Mouse (Mus musculus) neural tube, embryonic 12.5 days (tissue): ENCODE results near the gene Mesp1. TPM values are rescaled to one million over a fixed set of nuclear protein-coding genes. Genes with fewer than 3 reads are reported as not detected.
"Not testable (repeated sequence)": the region's sequence is repeated elsewhere in the genome, so short reads cannot be mapped to it uniquely, and the experiment has no call there.

Experiments used
- ATAC-seq: fragments of 200-750 bp; cut with Nextera tagmentation; 2 replicates; pipeline ENCODE4 v1.8.0; 2017; ENCODE audit warnings: low read depth, mild to moderate bottlenecking, moderate TSS enrichment, moderate library complexity; ENCODE audit not compliant: low FRiP score
- H3K27ac ChIP-seq: fragments of 300-500 bp; sonication (generic); 2 replicates; pipeline ENCODE4 v1.5.1; 2016
- H3K27me3 ChIP-seq: fragments of 300-500 bp; sonication (generic); replicated peaks from 2 replicates; pipeline ENCODE4 v1.6.1; 2016; ENCODE audit warnings: mild to moderate bottlenecking
- H3K36me3 ChIP-seq: fragments of 300-500 bp; sonication (generic); 2 replicates; pipeline ENCODE4 v1.6.1; 2016; ENCODE audit warnings: mild to moderate bottlenecking
- H3K4me1 ChIP-seq: fragments of 300-500 bp; sonication (generic); 2 replicates; pipeline ENCODE4 v1.6.1; 2016
- H3K4me2 ChIP-seq: fragments of 300-500 bp; sonication (generic); replicated peaks from 2 replicates; pipeline ENCODE4 v1.6.1; 2016; ENCODE audit warnings: mild to moderate bottlenecking
- H3K4me3 ChIP-seq: fragments of 300-500 bp; sonication (generic); 2 replicates; pipeline ENCODE4 v1.5.1; 2016
- H3K9ac ChIP-seq: fragments of 300-500 bp; sonication (generic); 2 replicates; pipeline ENCODE4 v1.6.1; 2016; ENCODE audit warnings: mild to moderate bottlenecking
- H3K9me3 ChIP-seq: fragments of 300-500 bp; sonication (generic); 2 replicates; pipeline ENCODE4 v1.6.1; 2016; ENCODE audit warnings: mild to moderate bottlenecking
- whole genome bisulfite sequencing: fragments of 180-500 bp; shearing (Covaris S2); methylation state at CpG from one replicate; pipeline ENCODE4 v1.1.7; 2016; 5-methylcytosine and 5-hydroxymethylcytosine counted together
- polyA plus RNA-seq: library from polyadenylated mRNA; unstranded; fragments of >200 nt; fragmentation: Nextera tagmentation; extraction: Ambion mirVana; gene quantifications from 2 replicates; pipeline ENCODE4 v1.2.1, GENCODE M21; 2016

Mesp1 gene
- polyA plus RNA-seq, 1 experiment from 2014 or later = not detected

GRCm38 (mm10) chr7:79810611-79811506 is 17.3 kb upstream of the Mesp1 start, which contains the start of gene Mesp2:
Gene Mesp2, plus strand, starts transcription at chr7:79810727.
- peak; percentile 72 for ATAC-seq
- Histone ChIP-seq H3K4me1 (0 out of 2 replicates have a peak, but pooled peaks cover 7% of the 10 kb centered on the region), H3K9me3 (no peaks in the 10 kb centered on the region), H3K27ac (no peak within 1 kb of the TSS), H3K4me2 (peak within 1 kb of the TSS; percentile 61), H3K27me3 (peaks cover 16% of the 10 kb centered on the region), H3K4me3 (peak within 1 kb of the TSS; percentile 33), H3K36me3 (no peaks in the 10 kb centered on the region), H3K9ac (peak within 1 kb of the TSS; percentile 58)
- 17% methylated on average over 71 of the region's 71 CpGs for WGBS

- no peak for ATAC-seq
- Histone ChIP-seq H3K4me3 (no peak overlapping the region), H3K27me3 (peaks cover 16% of the 10 kb centered on the region), H3K9me3 (no peaks in the 10 kb centered on the region), H3K4me2 (no peak overlapping the region), H3K9ac (no peak overlapping the region), H3K27ac (no peak overlapping the region), H3K36me3 (no peaks in the 10 kb centered on the region), H3K4me1 (0 out of 2 replicates have a peak, but pooled peaks cover 7% of the 10 kb centered on the region)
- 85% methylated on average over 7 of the region's 7 CpGs for WGBS
Measured at GRCm38 (mm10) chr7:79808561-79808960, 15.0 kb upstream of the Mesp1 start.

GRCm38 (mm10) chr7:79803887-79804286 is 10.3 kb upstream of the Mesp1 start:
- Histone ChIP-seq H3K9ac (no peak overlapping the region), H3K27me3 (no peaks in the 10 kb centered on the region), H3K4me3 (no peak overlapping the region), H3K27ac (no peak overlapping the region), H3K9me3 (no peaks in the 10 kb centered on the region), H3K4me2 (no peak overlapping the region), H3K4me1 (no peaks in the 10 kb centered on the region), H3K36me3 (no peaks in the 10 kb centered on the region)
- 82% methylated on average over 2 of the region's 2 CpGs for WGBS
- no peak for ATAC-seq

- Histone ChIP-seq H3K4me1 (no peaks in the 10 kb centered on the region), H3K27ac (no peak overlapping the region), H3K4me2 (no peak overlapping the region), H3K27me3 (no peaks in the 10 kb centered on the region), H3K9me3 (no peaks in the 10 kb centered on the region), H3K4me3 (no peak overlapping the region), H3K9ac (no peak overlapping the region), H3K36me3 (no peaks in the 10 kb centered on the region)
- no peak for ATAC-seq
- WGBS = 69% methylated on average over 5 of the region's 5 CpGs
Measured at GRCm38 (mm10) chr7:79802037-79802436, 8.4 kb upstream of the Mesp1 start.

GRCm38 (mm10) chr7:79801391-79801790 is 7.8 kb upstream of the Mesp1 start:
- Histone ChIP-seq H3K9me3 (no peaks in the 10 kb centered on the region), H3K27me3 (no peaks in the 10 kb centered on the region), H3K36me3 (no peaks in the 10 kb centered on the region), H3K4me3 (no peak overlapping the region), H3K27ac (no peak overlapping the region), H3K4me2 (no peak overlapping the region), H3K9ac (no peak overlapping the region), H3K4me1 (no peaks in the 10 kb centered on the region)
- no peak for ATAC-seq
- WGBS = 75% methylated on average over 11 of the region's 11 CpGs

GRCm38 (mm10) chr7:79800336-79800735 is 6.7 kb upstream of the Mesp1 start:
- 85% methylated on average over 4 of the region's 4 CpGs for WGBS
- H3K4me1 ChIP-seq = no peaks in the 10 kb centered on the region
- H3K4me2 ChIP-seq = no peak overlapping the region
- no peak overlapping the region for H3K9ac ChIP-seq
- H3K4me3 ChIP-seq = no peak overlapping the region
- H3K27me3 ChIP-seq = no peaks in the 10 kb centered on the region
- ATAC-seq = no peak
- H3K27ac ChIP-seq = no peak overlapping the region
- no peaks in the 10 kb centered on the region for H3K9me3 ChIP-seq
- no peaks in the 10 kb centered on the region for H3K36me3 ChIP-seq

- WGBS = 73% methylated on average over 6 of the region's 6 CpGs
- no peak overlapping the region for H3K9ac ChIP-seq
- H3K27me3 ChIP-seq = peaks cover 5% of the 10 kb centered on the region
- ATAC-seq = no peak
- H3K9me3 ChIP-seq = no peaks in the 10 kb centered on the region
- no peak overlapping the region for H3K27ac ChIP-seq
- H3K4me3 ChIP-seq = no peak overlapping the region
- H3K36me3 ChIP-seq = no peaks in the 10 kb centered on the region
- H3K4me1 ChIP-seq = no peaks in the 10 kb centered on the region
- H3K4me2 ChIP-seq = no peak overlapping the region
Measured at GRCm38 (mm10) chr7:79799506-79799905, 5.9 kb upstream of the Mesp1 start.

- Histone ChIP-seq H3K4me3 (no peak overlapping the region), H3K9me3 (no peaks in the 10 kb centered on the region), H3K27me3 (peaks cover 10% of the 10 kb centered on the region), H3K4me1 (no peaks in the 10 kb centered on the region), H3K27ac (no peak overlapping the region), H3K9ac (no peak overlapping the region), H3K36me3 (no peaks in the 10 kb centered on the region), H3K4me2 (no peak overlapping the region)
- WGBS = 3% methylated on average over 8 of the region's 8 CpGs
- ATAC-seq = no peak
Measured at GRCm38 (mm10) chr7:79799048-79799447, 5.5 kb upstream of the Mesp1 start.

GRCm38 (mm10) chr7:79798606-79799005 is 5.0 kb upstream of the Mesp1 start:
- no peak overlapping the region for H3K4me2 ChIP-seq
- H3K27ac ChIP-seq = no peak overlapping the region
- no peak for ATAC-seq
- H3K4me1 ChIP-seq = no peaks in the 10 kb centered on the region
- no peak overlapping the region for H3K4me3 ChIP-seq
- H3K9ac ChIP-seq = no peak overlapping the region
- H3K36me3 ChIP-seq = no peaks in the 10 kb centered on the region
- WGBS = 36% methylated on average over 5 of the region's 5 CpGs
- peaks cover 14% of the 10 kb centered on the region for H3K27me3 ChIP-seq
- H3K9me3 ChIP-seq = no peaks in the 10 kb centered on the region

GRCm38 (mm10) chr7:79792635-79793421 is 760 bp downstream of the Mesp1 start:
- peak overlapping the region; percentile 42 for H3K4me3 ChIP-seq
- H3K27me3 ChIP-seq = peaks cover 42% of the 10 kb centered on the region
- peak overlapping the region; percentile 52 for H3K9ac ChIP-seq
- no peaks in the 10 kb centered on the region for H3K9me3 ChIP-seq
- 1% methylated on average over 80 of the region's 80 CpGs for WGBS
- H3K4me1 ChIP-seq = peaks cover 13% of the 10 kb centered on the region
- no peaks in the 10 kb centered on the region for H3K36me3 ChIP-seq
- H3K27ac ChIP-seq = no peak overlapping the region
- peak; percentile 63; the same call in 1 of the 2 replicates for ATAC-seq
- peak overlapping the region; percentile 78 for H3K4me2 ChIP-seq

- not testable (repeated sequence) for H3K27ac ChIP-seq, H3K4me2 ChIP-seq, H3K9me3 ChIP-seq, H3K9ac ChIP-seq, H3K4me3 ChIP-seq, H3K36me3 ChIP-seq, ATAC-seq
- Histone ChIP-seq H3K4me1 (peaks cover 13% of the 10 kb centered on the region), H3K27me3 (peaks cover 39% of the 10 kb centered on the region)
- WGBS = 6% methylated on average over 2 of the region's 2 CpGs
Measured at GRCm38 (mm10) chr7:79789812-79790211, 3.8 kb downstream of the Mesp1 start.

- Histone ChIP-seq H3K4me3 (no peak overlapping the region), H3K36me3 (no peaks in the 10 kb centered on the region), H3K4me2 (no peak overlapping the region), H3K9ac (no peak overlapping the region), H3K27ac (no peak overlapping the region), H3K4me1 (no peaks in the 10 kb centered on the region), H3K27me3 (peaks cover 5% of the 10 kb centered on the region), H3K9me3 (no peaks in the 10 kb centered on the region)
- peak; percentile 17; the same call in 1 of the 2 replicates for ATAC-seq
- WGBS = 24% methylated on average over 6 of the region's 6 CpGs
Measured at GRCm38 (mm10) chr7:79786295-79786694, 7.3 kb downstream of the Mesp1 start.
